ENCODE assay signal across 1 mouse cellular context in the genomic region with DNA sequence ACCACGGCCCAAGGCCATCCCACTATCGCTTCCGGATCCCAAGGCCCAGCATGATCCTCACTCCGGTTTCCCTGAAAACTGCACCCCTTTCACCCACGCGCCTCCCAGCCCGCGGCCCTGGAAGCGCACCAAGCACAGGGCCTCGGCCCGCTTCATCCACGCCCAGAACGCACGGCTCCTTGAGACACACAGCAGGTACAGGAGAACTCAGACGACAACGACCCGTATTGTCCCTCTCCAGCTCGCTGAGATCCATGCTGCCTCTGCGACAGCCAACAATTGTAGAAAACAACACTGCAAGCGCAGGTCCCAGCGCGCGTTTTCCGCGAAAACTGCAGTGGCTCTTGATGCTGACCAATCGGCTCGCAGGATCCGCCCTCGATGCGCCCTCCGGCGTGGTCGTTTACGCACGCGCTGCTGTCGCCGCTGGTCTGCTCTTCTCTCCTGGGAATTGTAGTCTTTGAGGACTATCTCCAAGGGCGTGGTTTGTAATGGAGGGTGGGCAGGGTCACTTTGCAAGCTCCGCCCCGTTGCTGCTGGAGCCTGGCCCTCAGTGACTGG.
TF ChIP-seq lines count a peak whose summit lies in the region.

No protein-coding gene starts in this region.

TF ChIP-seq in C2C12, 6 proteins besides CTCF, POLR2A, EP300 and RAD21:
- TF ChIP-seq FOSL1 (IDR thresholded peaks at IDR 0.05; ENCODE audit: insufficient read depth, low read length, poor library complexity, severe bottlenecking), result no peak
- peak; percentile 69 for TF ChIP-seq MAX (IDR thresholded peaks at IDR 0.05)
